Mouse (Mus musculus) spleen, adult 2 months (tissue): Measurements from ENCODE around the gene Edc3.

Experiments
- CTCF ChIP-seq: fragments of 200-500 bp; IDR thresholded peaks from 2 replicates; pipeline ENCODE4 v1.5.1; 2011; ENCODE audit warnings: mild to moderate bottlenecking, inconsistent platforms; ENCODE audit not compliant: insufficient read depth, insufficient read length, insufficient replicate concordance; ENCODE audit errors: extremely low read depth
- POLR2A ChIP-seq: fragments of 200-500 bp; IDR thresholded peaks from 2 replicates; pipeline ENCODE4 v1.6.1; 2011; ENCODE audit warnings: low read depth, low read length, inconsistent platforms

GRCm38 (mm10) chr9:57789733-57790132, 81.4 kb downstream of the Edc3 start:
- TF ChIP-seq CTCF (no peak), POLR2A (no peak)
